Mouse (Mus musculus): ENCODE results near the gene Klk1b22.

DNA sequence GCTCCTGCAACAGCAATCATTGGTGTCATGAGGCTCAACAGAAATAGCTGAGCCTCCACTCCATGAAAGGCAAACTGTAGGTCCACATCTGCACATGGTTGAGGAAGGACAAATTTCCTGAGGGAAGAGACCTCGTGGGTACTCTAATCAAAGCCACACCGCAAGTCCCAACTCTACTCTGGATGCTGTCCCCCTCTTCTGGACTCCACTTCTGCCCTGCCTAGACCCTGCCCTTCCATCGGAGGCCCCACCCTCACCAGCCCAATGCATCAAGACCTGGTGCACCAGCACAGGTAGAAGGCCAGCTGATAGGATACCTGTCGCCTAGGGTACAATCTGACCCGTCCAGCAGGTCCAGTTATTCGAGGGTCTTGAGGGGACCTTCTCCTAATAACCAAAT is 11.0 kb downstream of the Klk1b22 start:
- no peak for TF ChIP-seq CTCF (IDR thresholded peaks at IDR 0.05; ENCODE audit: low read depth)
- no peak for TF ChIP-seq EP300 (IDR thresholded peaks at IDR 0.05; ENCODE audit: low read depth)

Measured in liver, embryonic 14.5 days (tissue).